Mouse (Mus musculus): Measurements from ENCODE around the gene Rhoq.

- no peak for TF ChIP-seq POLR2A (IDR thresholded peaks at IDR 0.05; ENCODE audit: extremely low read depth, insufficient read depth, low read length)
- no peak for TF ChIP-seq CTCF (IDR thresholded peaks at IDR 0.05; ENCODE audit: extremely low read depth, insufficient read depth, low read length)
These were observed 45.8 kb upstream of the Rhoq start, which contains the start of gene Tmem247 for GRCm38 (mm10) chr17:86917048-86917447.

Data from cortical plate, adult 2 months (tissue).